Mouse (Mus musculus) T-helper 17 cell (primary cell): ENCODE results near the gene Coro1b.

Experiments
- in situ Hi-C, 2 experiments: fragments of 300-600 bp; cut with MboI, MseI; formaldehyde crosslinking; loops; 1 replicate in 1 of 2; 2 replicates in 1 of 2; pipeline ENCODE4 v1.15.1; 2025; ENCODE audit warnings: high pct_unique_total_duplicates in 2 of 2

Gene Coro1b

GRCm38 (mm10) chr19:4183689-4184088, 35.3 kb downstream of the Coro1b start:
- in situ Hi-C loops, result loop anchor here in 1 of 2 experiments (10.0 kb wide), 1 partner anchor 609 kb away; the partner anchor contains the start of gene Ppp6r3

GRCm38 (mm10) chr19:4184976-4185975, 36.9 kb downstream of the Coro1b start:
- in situ Hi-C loops, result loop anchor here in 1 of 2 experiments (10.0 kb wide), 1 partner anchor 610 kb away; the partner anchor contains the start of gene Ppp6r3

GRCm38 (mm10) chr19:4187303-4187702, 38.9 kb downstream of the Coro1b start:
- in situ Hi-C loops, result loop anchor here in 1 of 2 experiments (10.0 kb wide), 1 partner anchor 613 kb away; the partner anchor contains the start of gene Ppp6r3

GRCm38 (mm10) chr19:4189051-4189620, 40.7 kb downstream of the Coro1b start:
- in situ Hi-C loops, result loop anchor here in 1 of 2 experiments (10.0 kb wide), 1 partner anchor 614 kb away; the partner anchor contains the start of gene Ppp6r3

- in situ Hi-C loops, result no loop called here
These were observed 42.5 kb downstream of the Coro1b start, which contains the start of gene Tbc1d10c for GRCm38 (mm10) chr19:4190831-4191334. Tbc1d10c (minus strand) TSS chr19:4191284.

GRCm38 (mm10) chr19:4191528-4192250, 43.3 kb downstream of the Coro1b start, which contains the start of gene Ppp1ca:
Ppp1ca (plus strand) TSS chr19:4192065.
- in situ Hi-C loops, result no loop called here

- in situ Hi-C loops, result no loop called here
These were observed 44.0 kb downstream of the Coro1b start for GRCm38 (mm10) chr19:4192251-4192985.

GRCm38 (mm10) chr19:4193129-4193528, 44.7 kb downstream of the Coro1b start:
- in situ Hi-C loops, result no loop called here

GRCm38 (mm10) chr19:4194021-4194724, 45.8 kb downstream of the Coro1b start:
- in situ Hi-C loops, result no loop called here

GRCm38 (mm10) chr19:4194776-4195650, 46.6 kb downstream of the Coro1b start:
- in situ Hi-C loops, result no loop called here

- in situ Hi-C loops, result no loop called here
These were observed 47.6 kb downstream of the Coro1b start for GRCm38 (mm10) chr19:4196048-4196447.

- in situ Hi-C loops, result no loop called here
These were observed 48.1 kb downstream of the Coro1b start for GRCm38 (mm10) chr19:4196548-4196947.

- in situ Hi-C loops, result no loop called here
These were observed 48.8 kb downstream of the Coro1b start for GRCm38 (mm10) chr19:4197180-4197579.

GRCm38 (mm10) chr19:4201291-4201909, 53.0 kb downstream of the Coro1b start, which contains the start of gene Rad9a:
Rad9a (minus strand) TSS chr19:4201662.
- in situ Hi-C loops, result no loop called here

- in situ Hi-C loops, result no loop called here
These were observed 53.7 kb downstream of the Coro1b start for GRCm38 (mm10) chr19:4202149-4202548.

- in situ Hi-C loops, result no loop called here
These were observed 54.7 kb downstream of the Coro1b start for GRCm38 (mm10) chr19:4203148-4203547.
